ENCODE assay signal across 17 mouse cellular contexts in genomic region chr4:7829126-7829525, GRCm38 (mm10).
"Had no signal": no experiment of that assay in that cellular context is flagged by ENCODE, and none has a peak within 500 bp of the region (broad histone marks: within the 10 kb centered on the region; RNA-seq: fewer than 3 reads in every experiment).

No protein-coding gene starts in this region.

- H3K27ac ChIP-seq: kidney, postnatal 0 days; limb, embryonic 12.5 days; liver, embryonic 14.5 days; midbrain, embryonic 10.5 days; neural tube, embryonic 15.5 days; stomach, postnatal 0 days had no signal

- H3K27me3 ChIP-seq: limb, embryonic 12.5 days; neural tube, embryonic 15.5 days had no signal

- H3K4me1 ChIP-seq: limb, embryonic 12.5 days; midbrain, embryonic 10.5 days; neural tube, embryonic 15.5 days had no signal

- H3K4me3 ChIP-seq: limb, embryonic 12.5 days; midbrain, embryonic 10.5 days; myocyte; neural tube, embryonic 15.5 days had no signal

- H3K36me3 ChIP-seq: limb, embryonic 12.5 days; midbrain, embryonic 10.5 days; neural tube, embryonic 15.5 days had no signal

- DNase-seq: kidney, postnatal 36 days; layer of hippocampus, adult 9-11 months; layer of hippocampus, postnatal 36 days; liver; lung, adult 2 months; lung, postnatal 4 days; midbrain, embryonic 14.5 days; right cerebral cortex, adult 18-20 months; right cerebral cortex, postnatal 25 days; thymus, postnatal 14 days had no signal

- H3K9me3 ChIP-seq: limb, embryonic 12.5 days; midbrain, embryonic 10.5 days; neural tube, embryonic 15.5 days had no signal
